Mouse (Mus musculus): ENCODE data around the gene Amh. TPM values are rescaled to one million over a fixed set of nuclear protein-coding genes. Genes with fewer than 3 reads are reported as not detected.
A peak's percentile ranks its signal among the peaks of the same experiment; 100 is the strongest.

Amh gene
- polyA plus RNA-seq, 1 experiment from 2014 or later, result 0.10 TPM

GRCm38 (mm10) chr10:80790761-80791404, 14.2 kb upstream of the Amh start:
- peaks cover 98% of the 10 kb centered on the region for H3K36me3 ChIP-seq
- H3K4me1 ChIP-seq, result 0 out of 2 replicates have a peak, but pooled peaks cover 2% of the 10 kb centered on the region
- H3K9ac ChIP-seq (replicated peaks), result no peak overlapping the region
- 87% methylated on average over 19 of the region's 19 CpGs for WGBS
- no peak overlapping the region for H3K4me2 ChIP-seq (replicated peaks)
- no peak overlapping the region for H3K27ac ChIP-seq (replicated peaks)
- no peak overlapping the region for H3K4me3 ChIP-seq
- H3K27me3 ChIP-seq, result no peaks in the 10 kb centered on the region
- H3K9me3 ChIP-seq, result no peaks in the 10 kb centered on the region
- ATAC-seq (ENCODE audit: low FRiP score, low read depth), result no peak

DNA sequence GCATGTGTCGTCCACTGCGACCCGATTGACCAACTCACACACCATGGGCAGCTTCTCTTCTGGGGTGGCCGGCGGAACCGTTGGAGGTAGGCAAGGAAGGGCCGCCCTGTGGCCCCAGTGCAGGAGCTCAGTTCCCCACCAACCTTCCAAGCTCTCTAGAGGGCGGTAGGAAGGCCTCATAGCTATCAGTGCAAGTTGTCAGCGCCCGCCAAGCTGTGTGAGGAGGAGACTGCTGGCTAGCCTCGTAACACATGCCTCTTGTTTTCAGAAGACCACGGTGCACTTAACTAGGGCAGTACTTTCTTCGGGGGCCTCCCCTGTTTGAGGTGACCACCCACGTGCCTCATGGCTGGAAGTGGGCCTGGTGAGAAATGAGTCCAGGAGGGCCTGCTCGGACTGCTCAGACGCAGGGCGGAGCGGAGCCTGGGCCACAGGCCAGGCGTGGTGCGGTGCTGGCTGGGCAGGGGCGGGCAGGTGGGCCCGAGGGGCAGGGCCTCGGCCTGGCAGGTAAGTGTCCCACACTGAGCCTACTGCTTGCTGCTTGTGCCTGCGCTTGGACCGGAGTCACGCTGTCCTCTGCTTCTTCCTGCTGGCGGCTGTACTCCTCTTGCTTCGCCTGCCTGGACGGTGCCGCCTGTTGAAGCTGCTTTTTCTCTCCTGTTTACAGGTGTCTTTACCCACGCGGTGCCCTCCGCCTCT, 13.4 kb upstream of the Amh start:
- 0 out of 2 replicates have a peak overlapping the region, but pooled peaks have one; percentile 20 for H3K27ac ChIP-seq (replicated peaks)
- no peak overlapping the region for H3K4me3 ChIP-seq

GRCm38 (mm10) chr10:80792175-80793032, 12.6 kb upstream of the Amh start:
- Histone ChIP-seq H3K27me3 (no peaks in the 10 kb centered on the region), H3K27ac (replicated peaks) (0 out of 2 replicates have a peak overlapping the region, but pooled peaks have one; percentile 21), H3K9me3 (no peaks in the 10 kb centered on the region), H3K4me2 (replicated peaks) (no peak overlapping the region), H3K36me3 (peaks cover 92% of the 10 kb centered on the region), H3K9ac (replicated peaks) (no peak overlapping the region), H3K4me3 (no peak overlapping the region), H3K4me1 (peaks cover 13% of the 10 kb centered on the region)
- WGBS, result 75% methylated on average over 34 of the region's 41 CpGs
- no peak for ATAC-seq (ENCODE audit: low FRiP score, low read depth)

More for the DNA sequence above, 13.4 kb upstream of the Amh start:
- peaks cover 7% of the 10 kb centered on the region for H3K4me1 ChIP-seq
- WGBS, result 88% methylated on average over 30 of the region's 33 CpGs
- H3K36me3 ChIP-seq, result peaks cover 98% of the 10 kb centered on the region
- no peak overlapping the region for H3K4me2 ChIP-seq (replicated peaks)
- no peak for ATAC-seq (ENCODE audit: low FRiP score, low read depth)
- H3K9ac ChIP-seq (replicated peaks), result no peak overlapping the region
- no peaks in the 10 kb centered on the region for H3K27me3 ChIP-seq
- H3K9me3 ChIP-seq, result no peaks in the 10 kb centered on the region

DNA sequence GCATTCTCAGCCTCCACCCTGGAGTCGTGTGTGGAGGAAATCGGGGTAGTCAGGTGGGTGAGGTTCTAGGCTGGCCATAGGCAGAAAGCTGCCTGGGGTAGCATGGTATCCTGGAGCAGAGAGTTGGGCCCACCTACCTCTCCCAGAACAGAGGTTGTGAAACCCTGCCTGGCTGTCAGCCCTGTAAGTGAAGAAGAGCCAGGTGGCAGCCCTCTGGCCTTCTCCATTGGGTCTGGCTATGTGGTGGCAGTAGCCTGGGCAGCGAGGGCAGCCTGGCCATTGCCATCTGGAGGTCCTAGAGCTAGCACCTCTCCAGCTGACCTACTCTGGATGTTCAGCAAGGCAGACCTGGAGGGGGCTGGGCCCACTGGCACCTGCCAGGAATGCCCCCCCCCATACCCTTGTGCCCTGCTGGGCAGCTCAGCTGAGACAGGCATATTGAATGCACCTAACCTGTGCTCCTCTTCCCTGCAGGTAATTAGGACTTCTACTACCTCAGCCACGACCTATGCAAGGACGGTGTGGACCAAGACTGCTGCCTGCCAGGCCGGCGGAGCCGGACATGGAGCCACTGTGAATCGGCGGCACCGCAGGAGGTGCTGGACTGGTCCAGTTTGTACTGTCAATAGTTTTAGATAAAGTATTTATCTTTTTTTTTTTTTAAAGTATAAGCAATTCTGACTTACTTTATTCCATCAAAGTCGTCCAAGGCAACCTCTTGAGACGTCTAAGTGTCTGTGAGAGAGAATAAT, 11.8 kb upstream of the Amh start:
- no peak overlapping the region for H3K9ac ChIP-seq (replicated peaks)
- ATAC-seq (ENCODE audit: low FRiP score, low read depth), result no peak
- H3K9me3 ChIP-seq, result no peaks in the 10 kb centered on the region
- no peak overlapping the region for H3K4me2 ChIP-seq (replicated peaks)
- WGBS, result 91% methylated on average over 13 of the region's 13 CpGs
- no peak overlapping the region for H3K4me3 ChIP-seq
- no peaks in the 10 kb centered on the region for H3K27me3 ChIP-seq
- peaks cover 13% of the 10 kb centered on the region for H3K4me1 ChIP-seq
- no peak overlapping the region for H3K27ac ChIP-seq (replicated peaks)
- H3K36me3 ChIP-seq, result peaks cover 84% of the 10 kb centered on the region

- H3K27ac ChIP-seq (replicated peaks), result no peak overlapping the region
- no peak overlapping the region for H3K4me3 ChIP-seq
- WGBS, result 88% methylated on average over 4 of the region's 4 CpGs
- H3K9ac ChIP-seq (replicated peaks), result no peak overlapping the region
- H3K9me3 ChIP-seq, result no peaks in the 10 kb centered on the region
- no peaks in the 10 kb centered on the region for H3K27me3 ChIP-seq
- peaks cover 13% of the 10 kb centered on the region for H3K4me1 ChIP-seq
- no peak overlapping the region for H3K4me2 ChIP-seq (replicated peaks)
- no peak for ATAC-seq (ENCODE audit: low FRiP score, low read depth)
- peaks cover 78% of the 10 kb centered on the region for H3K36me3 ChIP-seq
Measured at GRCm38 (mm10) chr10:80793803-80794202, 11.2 kb upstream of the Amh start.

DNA sequence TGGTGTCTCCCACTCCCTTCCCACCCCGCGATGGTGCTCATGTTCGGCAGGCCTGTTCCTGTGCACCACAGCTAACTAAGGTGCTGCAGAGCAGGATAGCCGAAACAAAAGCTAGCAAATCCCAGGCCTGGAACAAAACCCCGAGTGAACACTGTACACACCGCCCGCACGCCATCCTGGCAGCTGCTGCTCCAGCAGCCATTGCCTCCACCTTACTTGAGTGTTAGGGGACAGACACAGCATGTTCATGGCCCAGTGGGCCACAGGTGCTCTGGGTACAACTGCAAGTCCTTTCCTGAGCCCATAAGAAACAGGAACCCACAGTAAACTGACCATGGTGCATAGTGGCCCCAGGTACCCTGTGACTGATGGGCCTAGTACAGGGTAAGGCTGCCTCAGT, 10.3 kb upstream of the Amh start:
- 89% methylated on average over 8 of the region's 8 CpGs for WGBS
- H3K27me3 ChIP-seq, result no peaks in the 10 kb centered on the region
- H3K4me1 ChIP-seq, result peaks cover 20% of the 10 kb centered on the region
- H3K4me2 ChIP-seq (replicated peaks), result no peak overlapping the region
- ATAC-seq (ENCODE audit: low FRiP score, low read depth), result no peak
- peaks cover 70% of the 10 kb centered on the region for H3K36me3 ChIP-seq
- no peak overlapping the region for H3K4me3 ChIP-seq
- no peaks in the 10 kb centered on the region for H3K9me3 ChIP-seq
- H3K27ac ChIP-seq (replicated peaks), result 0 out of 2 replicates have a peak overlapping the region, but pooled peaks have one; percentile 21
- H3K9ac ChIP-seq (replicated peaks), result no peak overlapping the region

- Histone ChIP-seq H3K9me3 (no peaks in the 10 kb centered on the region), H3K4me2 (replicated peaks) (peak overlapping the region; percentile 76), H3K36me3 (peaks cover 58% of the 10 kb centered on the region), H3K27ac (replicated peaks) (no peak overlapping the region), H3K27me3 (no peaks in the 10 kb centered on the region), H3K4me1 (peaks cover 29% of the 10 kb centered on the region), H3K9ac (replicated peaks) (peak overlapping the region; percentile 94), H3K4me3 (peak overlapping the region; percentile 88)
- no peak for ATAC-seq (ENCODE audit: low FRiP score, low read depth)
- WGBS, result 90% methylated on average over 9 of the region's 9 CpGs
Measured at GRCm38 (mm10) chr10:80796307-80796848, 8.7 kb upstream of the Amh start.

DNA sequence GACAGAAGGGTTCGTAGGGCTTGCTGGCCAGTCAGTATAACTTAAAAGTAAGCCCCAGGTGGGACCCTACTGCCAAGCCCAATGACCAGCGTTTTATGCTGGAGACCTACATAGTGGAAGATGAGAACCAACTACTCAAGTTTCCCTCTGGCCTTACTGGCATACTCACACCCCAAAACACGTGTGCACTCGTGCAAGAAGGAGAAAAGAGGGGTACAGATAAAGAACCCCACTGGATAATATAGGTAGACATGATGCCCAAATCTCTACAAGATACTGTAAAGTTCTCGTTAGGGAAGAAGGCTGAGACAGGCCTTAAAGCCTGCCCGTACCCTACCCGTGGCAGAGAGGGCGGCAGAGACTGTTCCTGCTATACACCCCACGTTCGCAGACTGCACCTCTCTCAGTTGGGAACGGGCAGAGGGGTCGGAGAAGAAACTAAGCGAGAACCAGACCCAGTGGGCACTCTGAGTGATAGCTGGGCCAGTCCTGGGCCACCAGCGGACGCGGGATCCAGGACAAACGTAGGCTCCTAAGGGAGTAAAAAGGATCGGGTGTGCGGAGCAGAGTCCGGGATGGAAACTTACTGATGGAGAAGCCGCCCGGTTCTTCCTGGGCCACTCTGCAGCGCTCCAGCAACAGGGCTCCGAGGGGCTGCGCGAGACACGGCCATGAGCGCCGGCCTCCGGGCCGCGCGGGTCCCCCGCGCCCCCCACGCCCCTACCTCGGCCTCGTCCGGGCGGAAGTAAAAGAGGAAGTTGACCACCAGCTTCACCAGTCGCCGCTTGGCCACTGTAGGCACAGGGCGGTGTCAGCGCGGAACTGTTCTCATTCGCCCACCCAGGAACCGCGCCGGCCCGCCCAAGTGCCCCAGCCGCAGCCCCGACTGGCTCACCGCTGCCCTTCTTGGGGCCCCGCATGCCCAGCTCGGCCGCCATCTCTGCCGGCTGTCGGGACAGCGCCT, 7.6 kb upstream of the Amh start:
- Histone ChIP-seq H3K4me1 (peaks cover 29% of the 10 kb centered on the region), H3K9me3 (no peaks in the 10 kb centered on the region), H3K27me3 (no peaks in the 10 kb centered on the region), H3K9ac (replicated peaks) (peak overlapping the region; percentile 94), H3K27ac (replicated peaks) (peak overlapping the region; percentile 94), H3K4me2 (replicated peaks) (peak overlapping the region; percentile 76), H3K36me3 (peaks cover 58% of the 10 kb centered on the region), H3K4me3 (peak overlapping the region; percentile 88)
- peak; percentile 67 for ATAC-seq (ENCODE audit: low FRiP score, low read depth)
- WGBS, result 4% methylated on average over 58 of the region's 59 CpGs

- Histone ChIP-seq H3K9ac (replicated peaks) (peak within 1 kb of the TSS; percentile 94), H3K4me1 (peaks cover 29% of the 10 kb centered on the region), H3K4me2 (replicated peaks) (peak within 1 kb of the TSS; percentile 76), H3K27me3 (no peaks in the 10 kb centered on the region), H3K36me3 (peaks cover 58% of the 10 kb centered on the region), H3K27ac (replicated peaks) (peak within 1 kb of the TSS; percentile 94), H3K4me3 (peak within 1 kb of the TSS; percentile 88), H3K9me3 (no peaks in the 10 kb centered on the region)
- ATAC-seq (ENCODE audit: low FRiP score, low read depth), result peak; percentile 88
- under 1% methylated on average over 102 of the region's 104 CpGs for WGBS
Measured at GRCm38 (mm10) chr10:80798150-80799006, 6.7 kb upstream of the Amh start, which contains the start of the genes Sf3a2 and Plekhj1. Gene Sf3a2, plus strand, starts transcription at chr10:80798198. Gene Plekhj1, minus strand, starts transcription at chr10:80798626.

All from midbrain, embryonic 12.5 days (tissue).